Mouse (Mus musculus) liver, postnatal 0 days (tissue): ENCODE measurements around the gene Col6a1. TPM values are rescaled to one million over a fixed set of nuclear protein-coding genes. Genes with fewer than 3 reads are reported as not detected.
"Not testable (repeated sequence)": the region's sequence is repeated elsewhere in the genome, so short reads cannot be mapped to it uniquely, and the experiment has no call there.

Experiments
- ATAC-seq: fragments of 200-750 bp; cut with Nextera tagmentation; 2 replicates; pipeline ENCODE4 v1.8.0; 2017; ENCODE audit warnings: mild to moderate bottlenecking, moderate library complexity
- DNase-seq: peaks from one replicate; pipeline ENCODE4 v3.0.0-alpha.2; 2016
- H3K27ac ChIP-seq: fragments of 300-500 bp; sonication (generic); 2 replicates; pipeline ENCODE4 v1.5.1; 2014; ENCODE audit warnings: antibody characterized with exemption, moderate library complexity, mild to moderate bottlenecking, low read depth
- H3K27me3 ChIP-seq: fragments of 300-500 bp; sonication (generic); 2 replicates; pipeline ENCODE4 v1.6.1; 2014; ENCODE audit warnings: low read length, control low read depth, mixed read lengths; ENCODE audit not compliant: insufficient read depth
- H3K36me3 ChIP-seq: fragments of 300-500 bp; sonication (generic); replicated peaks from 2 replicates; pipeline ENCODE4 v1.6.1; 2014; ENCODE audit warnings: mild to moderate bottlenecking, control low read depth, low read length, moderate library complexity, mixed read lengths; ENCODE audit not compliant: insufficient read depth
- H3K4me1 ChIP-seq: fragments of 300-500 bp; sonication (generic); 2 replicates; pipeline ENCODE4 v1.6.1; 2014; ENCODE audit warnings: antibody characterized with exemption, mild to moderate bottlenecking, control low read depth; ENCODE audit not compliant: insufficient read depth
- H3K4me2 ChIP-seq: fragments of 300-500 bp; sonication (generic); 2 replicates; pipeline ENCODE4 v1.6.1; 2014; ENCODE audit warnings: low read depth, mild to moderate bottlenecking, low read length, moderate library complexity, mixed read lengths
- H3K4me3 ChIP-seq: fragments of 300-500 bp; sonication (generic); 2 replicates; pipeline ENCODE4 v1.5.1; 2014; ENCODE audit warnings: low read depth, low read length
- H3K9ac ChIP-seq: fragments of 300-500 bp; sonication (generic); replicated peaks from 2 replicates; pipeline ENCODE4 v1.6.1; 2014; ENCODE audit warnings: mild to moderate bottlenecking, moderate library complexity
- H3K9me3 ChIP-seq: fragments of 300-500 bp; sonication (generic); 2 replicates; pipeline ENCODE4 v1.6.1; 2016; ENCODE audit warnings: mild to moderate bottlenecking, control low read depth, low read length, mixed read lengths
- CTCF ChIP-seq: sonication (generic); IDR thresholded peaks from 2 replicates; pipeline ENCODE4 v1.5.1; 2016; ENCODE audit warnings: antibody characterized with exemption, low read depth
- EP300 ChIP-seq: IDR thresholded peaks from 2 replicates; pipeline ENCODE4 v1.6.1; 2016; ENCODE audit warnings: antibody characterized with exemption, low read depth, mild to moderate bottlenecking
- WGBS: fragments of 180-500 bp; shearing (Covaris S2); extraction: QIAGEN DNeasy Blood & Tissue Kit; methylation state at CpG from one replicate; pipeline ENCODE4 v1.1.7; 2014; ENCODE audit not compliant: insufficient replicate concordance; 5-methylcytosine and 5-hydroxymethylcytosine counted together
- polyA plus RNA-seq: library from polyadenylated mRNA; unstranded; fragments of >200 nt; fragmentation: Nextera tagmentation; extraction: Ambion mirVana; gene quantifications from 2 replicates; pipeline ENCODE4 v1.2.1, GENCODE M21; 2015

Col6a1 gene
- polyA plus RNA-seq, 1 experiment from 2014 or later, result 8.7 TPM

- ATAC-seq (no peak), DNase-seq (peak; percentile 8)
- no peaks in the 10 kb centered on the region for H3K4me1 ChIP-seq
- no peak overlapping the region for H3K4me3 ChIP-seq
- no peak overlapping the region for H3K4me2 ChIP-seq
- TF ChIP-seq EP300 (no peak), CTCF (no peak)
- H3K27ac ChIP-seq, result no peak overlapping the region
- WGBS, result 83% methylated on average over 12 of the region's 12 CpGs
- H3K27me3 ChIP-seq, result no peaks in the 10 kb centered on the region
- H3K9ac ChIP-seq, result no peak overlapping the region
- no peaks in the 10 kb centered on the region for H3K9me3 ChIP-seq
- no peaks in the 10 kb centered on the region for H3K36me3 ChIP-seq
Observed at GRCm38 (mm10) chr10:76763016-76763415, 37.0 kb upstream of the Col6a1 start.

GRCm38 (mm10) chr10:76762411-76762810 is 36.4 kb upstream of the Col6a1 start:
- Histone ChIP-seq H3K4me3 (no peak overlapping the region), H3K36me3 (no peaks in the 10 kb centered on the region), H3K4me1 (no peaks in the 10 kb centered on the region), H3K9me3 (no peaks in the 10 kb centered on the region), H3K27ac (no peak overlapping the region), H3K27me3 (no peaks in the 10 kb centered on the region), H3K4me2 (no peak overlapping the region), H3K9ac (no peak overlapping the region)
- TF ChIP-seq EP300 (no peak), CTCF (no peak)
- WGBS, result 81% methylated on average over 7 of the region's 7 CpGs
- DNase-seq (peak; percentile 9), ATAC-seq (no peak)

- DNase-seq, result no peak
- Histone ChIP-seq H3K4me3 (no peak overlapping the region), H3K4me1 (no peaks in the 10 kb centered on the region), H3K4me2 (no peak overlapping the region), H3K27ac (no peak overlapping the region), H3K36me3 (no peaks in the 10 kb centered on the region), H3K9ac (no peak overlapping the region), H3K9me3 (no peaks in the 10 kb centered on the region), H3K27me3 (no peaks in the 10 kb centered on the region)
- TF ChIP-seq EP300, result no peak
- no peak for TF ChIP-seq CTCF
- WGBS, result 77% methylated on average over 5 of the region's 5 CpGs
- ATAC-seq, result no peak
Observed at GRCm38 (mm10) chr10:76759878-76760277, 33.9 kb upstream of the Col6a1 start.

- H3K27ac ChIP-seq, result no peak overlapping the region
- WGBS, result 75% methylated on average over 3 of the region's 3 CpGs
- ATAC-seq (no peak), DNase-seq (no peak)
- no peaks in the 10 kb centered on the region for H3K27me3 ChIP-seq
- no peak for TF ChIP-seq CTCF
- no peak for TF ChIP-seq EP300
- H3K4me2 ChIP-seq, result no peak overlapping the region
- H3K9me3 ChIP-seq, result no peaks in the 10 kb centered on the region
- H3K4me1 ChIP-seq, result no peaks in the 10 kb centered on the region
- H3K4me3 ChIP-seq, result no peak overlapping the region
- no peaks in the 10 kb centered on the region for H3K36me3 ChIP-seq
- H3K9ac ChIP-seq, result no peak overlapping the region
Observed at GRCm38 (mm10) chr10:76753640-76754039, 27.7 kb upstream of the Col6a1 start.

GRCm38 (mm10) chr10:76744267-76744666 is 18.3 kb upstream of the Col6a1 start:
- H3K36me3 ChIP-seq, ATAC-seq, H3K27me3 ChIP-seq, H3K4me3 ChIP-seq, H3K4me2 ChIP-seq, DNase-seq, H3K4me1 ChIP-seq, H3K27ac ChIP-seq, H3K9me3 ChIP-seq, H3K9ac ChIP-seq: not testable (repeated sequence)
- 34% methylated on average over 11 of the region's 11 CpGs for WGBS

- no peak overlapping the region for H3K9ac ChIP-seq
- H3K4me3 ChIP-seq, result no peak overlapping the region
- no peaks in the 10 kb centered on the region for H3K9me3 ChIP-seq
- no peak overlapping the region for H3K4me2 ChIP-seq
- DNase-seq, result peak; percentile 8
- H3K27ac ChIP-seq, result no peak overlapping the region
- TF ChIP-seq CTCF, result no peak
- TF ChIP-seq EP300, result no peak
- no peaks in the 10 kb centered on the region for H3K4me1 ChIP-seq
- no peaks in the 10 kb centered on the region for H3K36me3 ChIP-seq
- no peaks in the 10 kb centered on the region for H3K27me3 ChIP-seq
- no peak for ATAC-seq
- 59% methylated on average over 8 of the region's 8 CpGs for WGBS
Observed at GRCm38 (mm10) chr10:76736764-76737163, 10.8 kb upstream of the Col6a1 start.

GRCm38 (mm10) chr10:76734979-76735378 is 9.0 kb upstream of the Col6a1 start:
- no peak overlapping the region for H3K27ac ChIP-seq
- no peaks in the 10 kb centered on the region for H3K36me3 ChIP-seq
- H3K4me1 ChIP-seq, result no peaks in the 10 kb centered on the region
- peak; percentile 82 for DNase-seq
- H3K9me3 ChIP-seq, result no peaks in the 10 kb centered on the region
- no peak overlapping the region for H3K4me3 ChIP-seq
- peak; percentile 89 for TF ChIP-seq CTCF
- TF ChIP-seq EP300, result no peak
- H3K4me2 ChIP-seq, result no peak overlapping the region
- H3K9ac ChIP-seq, result no peak overlapping the region
- ATAC-seq, result peak; percentile 58
- 2% methylated on average over 4 of the region's 4 CpGs for WGBS
- 0 out of 2 replicates have a peak, but pooled peaks cover 4% of the 10 kb centered on the region for H3K27me3 ChIP-seq
